Mouse (Mus musculus) monocyte, adult 5-6 weeks (primary cell): Measurements from ENCODE around the gene Scarb1. TPM values are rescaled to one million over a fixed set of nuclear protein-coding genes. Genes with fewer than 3 reads are reported as not detected.

ENCODE experiments used
- ATAC-seq: fragments of 153-309, 156-312 bp; replicated peaks from 2 replicates; pipeline ENCODE4 v1.8.0; 2017; ENCODE audit warnings: mild to moderate bottlenecking; ENCODE audit not compliant: low TSS enrichment, insufficient number of reproducible peaks, severe bottlenecking, poor library complexity, low FRiP score
- total RNA-seq: library from RNA; stranded (forward); fragments of 200-1000, 200-491, 200-594 nt; gene quantifications from 3 replicates; pipeline ENCODE4 v1.2.3, GENCODE M21; 2017

Scarb1 gene
- total RNA-seq, 1 experiment from 2014 or later, result 77.1 TPM

GRCm38 (mm10) chr5:125279216-125279615 is 61.7 kb downstream of the Scarb1 start:
- no peak for ATAC-seq

GRCm38 (mm10) chr5:125278314-125278713 is 62.6 kb downstream of the Scarb1 start:
- 0 out of 2 replicates have a peak, but pooled peaks have one; percentile 29 for ATAC-seq

- no peak for ATAC-seq
Measured at GRCm38 (mm10) chr5:125277313-125277712, 63.6 kb downstream of the Scarb1 start.

- ATAC-seq, result no peak
Measured at GRCm38 (mm10) chr5:125276765-125277164, 64.1 kb downstream of the Scarb1 start.

GRCm38 (mm10) chr5:125275315-125275714 is 65.6 kb downstream of the Scarb1 start:
- ATAC-seq, result no peak

- ATAC-seq, result no peak
Measured at GRCm38 (mm10) chr5:125274773-125275172, 66.1 kb downstream of the Scarb1 start.

- ATAC-seq, result no peak
Measured at GRCm38 (mm10) chr5:125274182-125274581, 66.7 kb downstream of the Scarb1 start.

- peak; percentile 68 for ATAC-seq
Measured at GRCm38 (mm10) chr5:125273666-125274109, 67.2 kb downstream of the Scarb1 start.

- no peak for ATAC-seq
Measured at GRCm38 (mm10) chr5:125272231-125272988, 68.5 kb downstream of the Scarb1 start.

- peak; percentile 27; the same call in 1 of the 2 replicates for ATAC-seq
Measured at GRCm38 (mm10) chr5:125271531-125272203, 69.2 kb downstream of the Scarb1 start.

- peak; percentile 33; the same call in 1 of the 2 replicates for ATAC-seq
Measured at GRCm38 (mm10) chr5:125270587-125271130, 70.2 kb downstream of the Scarb1 start.

GRCm38 (mm10) chr5:125269836-125270235 is 71.1 kb downstream of the Scarb1 start:
- ATAC-seq, result no peak

- ATAC-seq, result no peak
Measured at GRCm38 (mm10) chr5:125269399-125269798, 71.5 kb downstream of the Scarb1 start.

GRCm38 (mm10) chr5:125268033-125268765 is 72.7 kb downstream of the Scarb1 start:
- ATAC-seq, result 0 out of 2 replicates have a peak, but pooled peaks have one; percentile 18

GRCm38 (mm10) chr5:125267150-125267961 is 73.5 kb downstream of the Scarb1 start:
- no peak for ATAC-seq

GRCm38 (mm10) chr5:125266128-125266527 is 74.8 kb downstream of the Scarb1 start:
- ATAC-seq, result no peak

- ATAC-seq, result no peak
Measured at GRCm38 (mm10) chr5:125264700-125265099, 76.2 kb downstream of the Scarb1 start.

GRCm38 (mm10) chr5:125262578-125262977 is 78.3 kb downstream of the Scarb1 start:
- no peak for ATAC-seq
